8 mouse cellular contexts compared by ENCODE assay signal in genomic region chr7:110953210-110953609, GRCm38 (mm10). TPM values are rescaled to one million over a fixed set of nuclear protein-coding genes. Genes with fewer than 3 reads are reported as not detected.
DNase-seq lines count a peak whose midpoint lies in the region; ATAC-seq and TF ChIP-seq lines count a peak whose summit lies in the region.
"Had no signal": no experiment of that assay in that cellular context is flagged by ENCODE, and none has a peak within 500 bp of the region (broad histone marks: within the 10 kb centered on the region; RNA-seq: fewer than 3 reads in every experiment).

No protein-coding gene starts in this region.

- no peaks in the 10 kb centered on the region for H3K36me3 ChIP-seq in lung, embryonic 14.5 days (ENCODE audit: insufficient read depth)
- no peaks in the 10 kb centered on the region for H3K36me3 ChIP-seq in kidney, embryonic 15.5 days
- no peaks in the 10 kb centered on the region for H3K36me3 ChIP-seq in stomach, embryonic 15.5 days
- no peaks in the 10 kb centered on the region for H3K36me3 ChIP-seq in hindbrain, embryonic 16.5 days (ENCODE audit: control insufficient read depth, insufficient read depth, low read length)
- H3K36me3 ChIP-seq: liver, embryonic 15.5 days had no signal

- no peak for TF ChIP-seq CTCF in lung, embryonic 14.5 days (IDR thresholded peaks at IDR 0.05; ENCODE audit: low read depth)
- no peak for TF ChIP-seq CTCF in lung, adult 2 months (IDR thresholded peaks at IDR 0.05; ENCODE audit: insufficient read depth, low read length)

- H3K4me3 ChIP-seq in lung, embryonic 14.5 days (ENCODE audit: low read depth, low read length) = no peak overlapping the region
- H3K4me3 ChIP-seq in lung, adult 2 months (replicated peaks; ENCODE audit: extremely low read depth, low read depth, low read length) = no peak overlapping the region
- H3K4me3 ChIP-seq in kidney, embryonic 15.5 days (replicated peaks) = no peak overlapping the region
- no peak overlapping the region for H3K4me3 ChIP-seq in stomach, embryonic 15.5 days (replicated peaks)
- H3K4me3 ChIP-seq in hindbrain, embryonic 16.5 days (ENCODE audit: low read length) = no peak overlapping the region
- H3K4me3 ChIP-seq: liver, embryonic 15.5 days had no signal

- no peak overlapping the region for H3K4me2 ChIP-seq in lung, embryonic 14.5 days
- no peak overlapping the region for H3K4me2 ChIP-seq in kidney, embryonic 15.5 days
- no peak overlapping the region for H3K4me2 ChIP-seq in stomach, embryonic 15.5 days
- no peak overlapping the region for H3K4me2 ChIP-seq in hindbrain, embryonic 16.5 days (ENCODE audit: low read length)
- H3K4me2 ChIP-seq: liver, embryonic 15.5 days had no signal

- peak; percentile 68 for ATAC-seq in lung, embryonic 14.5 days (ENCODE audit: insufficient read depth)
- ATAC-seq in kidney, embryonic 15.5 days (replicated peaks; ENCODE audit: low FRiP score) = 0 out of 2 replicates have a peak, but pooled peaks have one; percentile 40
- peak; percentile 36; the same call in 1 of the 2 replicates for ATAC-seq in stomach, embryonic 15.5 days (ENCODE audit: insufficient read depth, low FRiP score, low read depth)
- ATAC-seq in hindbrain, embryonic 16.5 days = no peak

- WGBS in lung, embryonic 14.5 days = 26% methylated on average over 1 of the region's 1 CpGs
- WGBS in lung, adult 2 months = 5% methylated on average over 1 of the region's 1 CpGs
- WGBS in kidney, embryonic 15.5 days = 50% methylated on average over 1 of the region's 1 CpGs
- WGBS in stomach, embryonic 15.5 days = 24% methylated on average over 1 of the region's 1 CpGs
- 83% methylated on average over 1 of the region's 1 CpGs for WGBS in hindbrain, embryonic 16.5 days

- H3K9ac ChIP-seq in lung, embryonic 14.5 days = no peak overlapping the region
- H3K9ac ChIP-seq in kidney, embryonic 15.5 days = no peak overlapping the region; the same call in 1 of the 2 replicates
- no peak overlapping the region for H3K9ac ChIP-seq in stomach, embryonic 15.5 days
- no peak overlapping the region for H3K9ac ChIP-seq in hindbrain, embryonic 16.5 days (ENCODE audit: low read depth, low read length)
- H3K9ac ChIP-seq: liver, embryonic 15.5 days had no signal

- no peak overlapping the region; the same call in 1 of the 2 replicates for H3K27ac ChIP-seq in lung, embryonic 14.5 days (ENCODE audit: low read depth)
- H3K27ac ChIP-seq in kidney, embryonic 15.5 days = peak overlapping the region; percentile 75
- no peak overlapping the region for H3K27ac ChIP-seq in stomach, embryonic 15.5 days
- no peak overlapping the region for H3K27ac ChIP-seq in hindbrain, embryonic 16.5 days (ENCODE audit: low read depth, low read length)
- H3K27ac ChIP-seq: liver, embryonic 15.5 days had no signal

- H3K4me1 ChIP-seq in lung, embryonic 14.5 days (ENCODE audit: insufficient read depth) = peaks cover 13% of the 10 kb centered on the region
- peaks cover 5% of the 10 kb centered on the region; the same call in 1 of the 2 replicates for H3K4me1 ChIP-seq in lung, adult 2 months (ENCODE audit: control insufficient read depth, insufficient read depth, low read length)
- peaks cover 26% of the 10 kb centered on the region for H3K4me1 ChIP-seq in kidney, embryonic 15.5 days
- H3K4me1 ChIP-seq in stomach, embryonic 15.5 days = no peaks in the 10 kb centered on the region; the same call in 1 of the 2 replicates
- no peaks in the 10 kb centered on the region for H3K4me1 ChIP-seq in hindbrain, embryonic 16.5 days (ENCODE audit: control insufficient read depth, insufficient read depth, low read depth, low read length)

- no peak for TF ChIP-seq POLR2A in lung, adult 2 months (IDR thresholded peaks at IDR 0.05; ENCODE audit: borderline replicate concordance, extremely low read depth, low read depth, low read length)

- DNase-seq in lung, embryonic 14.5 days = peak; percentile 84
- no peak for DNase-seq in lung, adult 2 months
- peak; percentile 76 for DNase-seq in adrenal gland, adult 2 months
- DNase-seq in layer of hippocampus, adult 9-11 months = no peak

- H3K9me3 ChIP-seq in lung, embryonic 14.5 days (ENCODE audit: low read depth, low read length) = no peaks in the 10 kb centered on the region
- no peaks in the 10 kb centered on the region for H3K9me3 ChIP-seq in kidney, embryonic 15.5 days (replicated peaks)
- H3K9me3 ChIP-seq in stomach, embryonic 15.5 days = no peaks in the 10 kb centered on the region
- H3K9me3 ChIP-seq in hindbrain, embryonic 16.5 days (ENCODE audit: control insufficient read depth, low read length) = no peaks in the 10 kb centered on the region
- H3K9me3 ChIP-seq: liver, embryonic 15.5 days had no signal

- H3K27me3 ChIP-seq in lung, embryonic 14.5 days (ENCODE audit: insufficient read depth, low read length) = no peaks in the 10 kb centered on the region
- H3K27me3 ChIP-seq in kidney, embryonic 15.5 days = no peaks in the 10 kb centered on the region
- H3K27me3 ChIP-seq in stomach, embryonic 15.5 days (replicated peaks) = no peaks in the 10 kb centered on the region; the same call in 1 of the 2 replicates
- no peaks in the 10 kb centered on the region for H3K27me3 ChIP-seq in hindbrain, embryonic 16.5 days (replicated peaks; ENCODE audit: control insufficient read depth, insufficient read depth, low read length)
- H3K27me3 ChIP-seq: liver, embryonic 15.5 days had no signal

RNA-seq across cellular contexts. Expression of gene Mrvi1, which starts 29.1 kb away (rescaled TPM):
- polyA plus RNA-seq in lung, embryonic 14.5 days (2014; fragmentation: Nextera tagmentation; extraction: Ambion mirVana) = 15.2 and 15.8 TPM in 2 replicates
- 7.0 and 10.8 TPM in 2 replicates for polyA plus RNA-seq in lung, adult 2 months (2012; rRNA removed)
- total RNA-seq in adrenal gland, adult 2 months (2021) = 10 to 100 TPM; 12.3 to 19.7 TPM
- 6.1 and 8.7 TPM in 2 replicates for polyA plus RNA-seq in adrenal gland, adult 2 months (2012; rRNA removed)
- polyA plus RNA-seq in kidney, embryonic 15.5 days (2015; fragmentation: Nextera tagmentation; extraction: Ambion mirVana) = 11.1 and 15.8 TPM in 2 replicates
- 18.0 and 19.3 TPM in 2 replicates for polyA plus RNA-seq in stomach, embryonic 15.5 days (2015; fragmentation: Nextera tagmentation; extraction: Ambion mirVana)
- 1.0 and 1.3 TPM in 2 replicates for polyA plus RNA-seq in hindbrain, embryonic 16.5 days (2015; fragmentation: Nextera tagmentation; extraction: Ambion mirVana)

Comparison
In these comparisons a context has a peak if more than half of its experiments do, and no peak if none do; other contexts are left out.
1. DNase-seq: peak in lung, embryonic 14.5 days (single experiment) and adrenal gland, adult 2 months (single experiment); none in lung, adult 2 months (single experiment) and layer of hippocampus, adult 9-11 months (single experiment).